Mouse (Mus musculus) heart, postnatal 36 days (tissue): ENCODE results near the gene Rps2. TPM values are rescaled to one million over a fixed set of nuclear protein-coding genes. Genes with fewer than 3 reads are reported as not detected.
A peak's percentile ranks its signal among the peaks of the same experiment; 100 is the strongest.
"Not testable (repeated sequence)": the region's sequence is repeated elsewhere in the genome, so short reads cannot be mapped to it uniquely, and the experiment has no call there.

ENCODE experiments used
- DNase-seq, 2 experiments: peaks; one replicate each; pipeline ENCODE4 v3.0.0; 2021 to 2022
- intact Hi-C: fragments of 180-260 bp; cut with DNase I; formaldehyde crosslinking; loops from one replicate; pipeline ENCODE4 v1.15.1; 2025
- total RNA-seq, 2 experiments: library from RNA; stranded (reverse); gene quantifications; 2 replicates each; pipeline ENCODE4 v1.2.3; 2021

Rps2 gene
- 100 to 1,000 TPM; 668 to 757 TPM for total RNA-seq

DNA sequence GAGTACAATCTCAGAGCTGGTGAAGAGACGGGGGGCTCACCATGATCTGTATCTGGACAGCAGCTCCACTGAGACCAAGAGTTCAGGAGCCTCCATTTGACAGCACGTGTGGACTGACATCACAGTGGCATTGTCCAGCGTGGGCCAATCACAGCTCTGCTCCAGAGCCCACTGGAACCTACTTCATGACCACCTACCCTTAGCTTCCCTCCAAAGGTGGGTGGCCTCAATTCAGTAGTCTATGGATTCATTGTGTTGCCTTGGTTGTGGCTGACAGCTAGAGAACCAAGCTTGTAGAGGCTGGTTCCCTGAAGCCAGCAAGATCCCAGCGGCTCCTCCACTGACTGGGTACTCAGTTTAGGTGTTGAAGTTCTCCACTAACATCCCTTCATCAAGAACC lies at the start of gene Rps2, which contains the start of gene Rnf151:
Gene Rps2, plus strand, starts transcription at position 174 of the 400 bp plus-strand sequence.
Gene Rnf151, minus strand, starts transcription at position 121 of the 400 bp plus-strand sequence.
- intact Hi-C loops = loop anchor here (5.0 kb wide), 1 partner anchor 301 kb away; no protein-coding TSS in a partner anchor

DNA sequence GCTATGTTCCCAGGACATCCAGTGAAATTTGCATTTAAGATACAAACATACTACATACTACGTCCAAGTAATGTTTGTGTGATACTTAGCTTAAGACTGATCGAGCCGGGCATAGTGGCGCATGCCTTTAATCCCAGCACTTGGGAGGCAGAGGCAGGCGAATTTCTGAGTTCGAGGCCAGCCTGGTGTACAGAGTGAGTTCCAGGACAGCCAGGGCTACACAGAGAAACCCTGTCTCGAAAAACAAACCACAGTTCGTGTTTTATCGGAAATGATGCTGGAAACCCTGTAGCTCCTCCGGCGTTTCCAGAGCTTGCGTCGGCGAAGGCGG lies 48.7 kb upstream of the Rps2 start:
- intact Hi-C loops = loop anchor here (5.0 kb wide), 3 partner anchors 37 to 192 kb away; partner anchors contain the start of genes Mlst8, Nthl1 and Tsc2
- not testable (repeated sequence) for DNase-seq

More for the DNA sequence above, at the start of gene Rps2, which contains the start of gene Rnf151:
- no peak for DNase-seq

DNA sequence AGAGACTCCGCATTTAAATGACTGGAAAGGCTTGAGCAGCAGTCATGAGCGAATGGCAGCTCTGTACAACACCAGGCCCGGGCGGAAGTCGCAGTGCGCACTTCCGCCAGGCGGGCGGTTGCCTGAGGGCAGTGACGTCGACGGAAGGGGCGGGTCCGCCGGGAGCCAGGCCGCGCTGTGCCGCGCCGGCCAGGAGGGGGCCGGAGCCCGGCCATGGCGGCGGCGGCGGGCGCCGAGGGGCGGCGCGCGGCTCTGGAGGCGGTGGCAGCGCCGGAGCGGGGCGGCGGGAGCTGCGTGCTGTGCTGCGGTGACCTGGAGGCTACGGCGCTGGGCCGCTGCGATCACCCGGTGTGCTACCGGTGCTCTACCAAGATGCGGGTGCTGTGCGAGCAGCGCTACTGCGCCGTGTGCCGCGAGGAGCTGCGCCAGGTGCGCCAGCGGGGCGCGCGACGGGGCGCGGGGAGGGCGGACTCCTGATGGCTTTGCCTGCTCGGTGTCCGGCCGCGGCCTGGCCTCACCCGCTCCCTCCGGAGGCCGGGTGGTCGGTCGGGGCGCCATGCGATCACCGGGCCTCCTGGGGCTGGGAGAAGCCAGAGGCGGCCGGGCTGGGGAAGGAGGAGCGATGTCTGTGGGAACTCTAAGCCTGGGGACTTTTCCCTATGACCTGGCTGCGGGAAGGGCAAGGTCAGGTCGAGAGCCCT lies 48.2 kb upstream of the Rps2 start, which contains the start of gene Zfp598:
Gene Zfp598, plus strand, starts transcription at position 143 of the 701 bp plus-strand sequence.
- intact Hi-C loops = loop anchor here (2.0 to 5.0 kb wide), 4 partner anchors 25 to 192 kb away; partner anchors contain the start of genes Mlst8, Nthl1 and Tsc2
- peak; percentile 96 to 98 for DNase-seq

DNA sequence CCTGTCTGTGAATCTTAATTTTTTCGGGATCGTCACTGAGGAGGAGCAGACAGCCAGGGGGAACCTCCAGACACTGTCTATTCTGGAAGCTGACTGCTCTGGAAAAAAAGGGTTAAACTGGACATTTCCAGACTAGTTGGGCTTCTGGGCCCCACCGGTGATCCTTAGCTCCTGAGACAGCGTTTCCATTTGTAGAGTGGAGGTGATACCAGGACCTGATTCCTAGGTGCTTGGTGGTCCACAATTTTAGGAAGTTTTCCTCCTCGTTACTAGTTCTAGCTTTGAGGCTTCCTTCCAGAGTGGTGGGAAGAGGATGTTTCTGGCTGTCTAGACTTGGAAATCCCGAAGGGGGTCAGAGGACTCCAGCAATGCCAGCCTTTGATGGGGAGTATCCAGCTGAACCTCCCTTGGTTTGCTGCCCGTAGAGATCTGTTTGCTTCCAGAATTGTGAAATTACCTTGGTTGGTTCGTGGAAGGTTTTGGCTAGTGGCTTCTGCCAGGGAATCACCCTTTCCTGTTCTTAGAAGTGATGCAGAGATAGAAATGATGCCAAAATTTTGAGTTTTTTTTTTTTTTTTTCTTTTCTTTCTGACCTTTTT lies 47.6 kb upstream of the Rps2 start:
- intact Hi-C loops = loop anchor here (2.0 kb wide), 1 partner anchor 24 kb away; no protein-coding TSS in a partner anchor
- DNase-seq = no peak

DNA sequence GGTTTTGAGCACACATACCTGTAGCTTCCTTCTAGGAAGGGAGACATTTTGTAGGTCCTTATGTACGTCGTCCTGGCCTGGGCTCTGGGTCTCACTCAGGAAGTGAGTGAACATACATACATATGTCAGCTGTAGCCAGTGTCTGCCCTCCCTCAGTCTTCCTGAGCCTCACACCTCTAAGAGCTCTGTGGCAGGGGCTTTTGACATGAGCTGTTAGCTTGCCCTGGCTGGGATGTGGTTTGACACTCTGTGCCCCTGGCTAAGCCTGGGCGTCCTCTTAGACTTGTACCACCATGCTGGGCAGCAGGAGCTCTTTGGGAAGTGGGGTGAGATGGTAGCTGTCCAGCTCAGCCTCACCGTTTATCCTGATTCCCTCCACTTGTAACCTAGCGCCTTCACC lies 46.6 kb upstream of the Rps2 start:
- intact Hi-C loops = loop anchor here (2.0 kb wide), 1 partner anchor 23 kb away; no protein-coding TSS in a partner anchor
- no peak for DNase-seq

DNA sequence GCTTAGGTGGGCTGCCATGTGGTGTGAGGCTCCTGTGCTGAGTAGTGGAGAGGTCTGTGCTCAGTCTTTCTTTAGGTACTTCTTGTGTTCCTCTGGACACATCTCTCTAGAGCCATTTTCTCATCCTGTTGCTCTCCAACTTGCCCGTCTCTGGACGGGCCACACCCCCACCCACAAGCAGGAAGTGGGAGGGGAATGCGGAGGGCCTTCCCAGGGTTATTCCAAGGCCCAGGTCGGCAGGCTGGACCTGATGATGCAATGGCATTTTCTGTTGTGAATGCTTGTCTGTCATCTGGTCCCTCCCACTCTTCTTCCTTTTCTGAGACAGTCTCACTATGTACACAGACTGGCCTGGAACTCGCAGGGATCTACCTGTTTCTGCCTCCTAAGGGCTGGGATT lies 45.8 kb upstream of the Rps2 start:
- peak; percentile 48 to 53 for DNase-seq
- intact Hi-C loops = no loop called here

DNA sequence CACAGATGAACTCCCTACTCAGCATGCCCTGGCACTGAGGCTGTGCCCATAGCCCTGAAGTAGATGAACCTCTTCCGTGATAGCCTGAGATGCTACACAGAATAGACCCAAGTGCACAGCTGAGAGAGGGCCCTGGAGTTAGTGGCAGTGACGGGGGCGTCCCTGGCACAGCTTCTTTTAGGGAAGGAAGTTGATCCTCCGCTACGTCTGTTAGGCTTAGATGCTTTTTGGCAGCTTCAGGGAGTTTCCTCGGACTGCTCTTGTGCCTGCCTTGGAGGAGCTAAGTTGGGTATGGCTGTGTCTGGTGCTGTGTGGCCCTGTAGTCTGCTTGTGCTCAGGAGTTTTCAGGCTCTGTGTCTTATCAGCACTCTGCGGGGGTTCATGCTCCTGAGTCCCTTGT lies 43.6 kb upstream of the Rps2 start:
- intact Hi-C loops = no loop called here

DNA sequence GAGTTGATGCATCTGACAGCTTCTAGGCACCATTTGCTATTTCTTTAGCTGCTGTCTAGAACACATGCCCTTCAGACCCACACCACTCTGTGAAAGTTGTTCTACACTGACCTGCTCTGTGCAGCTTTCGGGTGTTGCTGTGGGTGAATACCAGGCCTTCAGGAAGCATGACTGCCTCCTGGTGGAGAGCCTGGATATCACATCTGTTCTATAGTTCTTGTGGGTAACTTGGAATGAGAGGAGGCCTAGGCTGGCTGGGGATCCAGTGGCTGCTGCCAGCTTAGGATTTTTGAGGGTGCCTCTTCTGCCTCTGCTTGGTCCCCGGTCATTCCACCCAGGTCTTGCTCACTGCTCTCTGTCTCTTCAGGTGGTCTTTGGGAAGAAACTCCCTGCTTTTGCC lies 41.7 kb upstream of the Rps2 start:
- peak; percentile 68 to 69 for DNase-seq
- intact Hi-C loops = no loop called here

More for the DNA sequence above, 43.6 kb upstream of the Rps2 start:
- no peak for DNase-seq

DNA sequence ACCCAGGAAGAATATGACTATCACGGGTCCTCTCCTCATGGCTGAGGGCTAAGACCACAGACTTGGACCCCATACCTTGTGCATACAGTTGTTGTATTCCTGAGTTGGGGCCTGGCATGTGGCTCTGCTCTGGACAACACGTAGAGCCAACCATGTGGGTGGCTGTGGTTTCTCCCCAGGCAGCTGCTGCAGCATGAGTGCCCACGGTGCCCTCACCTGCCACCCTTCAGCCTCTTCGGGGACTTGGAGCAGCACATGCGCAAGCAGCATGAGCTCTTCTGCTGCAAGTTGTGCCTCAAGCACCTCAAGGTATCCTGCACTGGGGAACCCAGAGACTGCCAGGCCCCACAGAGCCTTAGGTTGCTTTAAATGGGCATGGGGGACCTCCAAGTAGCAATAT lies 41.0 kb upstream of the Rps2 start:
- no peak for DNase-seq
- intact Hi-C loops = no loop called here

DNA sequence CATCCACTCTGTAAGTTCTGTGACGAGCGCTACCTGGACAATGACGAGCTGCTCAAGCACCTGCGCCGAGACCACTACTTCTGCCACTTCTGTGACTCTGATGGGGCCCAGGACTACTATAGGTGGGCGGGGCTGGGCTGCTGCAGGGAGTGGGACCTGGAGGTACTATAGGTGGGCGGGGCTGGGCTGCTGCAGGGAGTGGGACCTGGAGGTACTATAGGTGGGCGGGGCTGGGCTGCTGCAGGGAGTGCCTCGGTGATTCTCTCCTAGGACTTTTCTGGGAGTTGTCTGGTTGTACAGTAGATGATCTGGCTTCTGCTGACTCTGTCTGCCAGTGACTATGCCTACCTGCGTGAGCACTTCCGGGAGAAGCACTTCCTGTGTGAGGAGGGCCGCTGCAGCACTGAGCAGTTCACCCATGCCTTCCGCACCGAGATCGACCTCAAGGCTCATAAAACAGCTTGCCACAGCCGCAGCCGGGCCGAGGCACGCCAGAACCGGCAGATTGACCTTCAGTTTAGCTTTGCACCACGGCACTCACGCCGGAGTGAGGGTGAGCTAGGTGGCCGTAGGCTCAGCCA lies 40.3 kb upstream of the Rps2 start:
- DNase-seq = no peak
- intact Hi-C loops = no loop called here

DNA sequence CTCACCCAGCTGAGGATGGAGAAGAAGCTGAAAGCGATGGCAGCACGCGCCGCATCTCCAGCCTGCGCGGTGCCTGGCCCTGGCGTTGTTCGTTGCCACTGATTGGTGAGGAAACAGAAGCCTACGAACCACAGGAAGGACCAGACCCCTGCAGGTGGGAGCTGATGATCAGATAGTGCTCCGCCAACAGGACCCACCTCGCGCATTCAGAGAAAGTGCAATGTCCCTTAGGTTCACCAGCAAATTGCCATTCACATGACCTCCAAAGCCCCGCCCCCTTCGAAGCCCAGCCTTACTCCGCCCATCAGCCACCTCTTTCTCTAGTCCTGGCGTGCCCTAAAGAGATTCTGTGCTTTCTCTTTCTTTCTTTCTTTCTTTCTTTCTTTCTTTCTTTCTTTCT lies 31.4 kb upstream of the Rps2 start:
- DNase-seq = no peak
- intact Hi-C loops = no loop called here

DNA sequence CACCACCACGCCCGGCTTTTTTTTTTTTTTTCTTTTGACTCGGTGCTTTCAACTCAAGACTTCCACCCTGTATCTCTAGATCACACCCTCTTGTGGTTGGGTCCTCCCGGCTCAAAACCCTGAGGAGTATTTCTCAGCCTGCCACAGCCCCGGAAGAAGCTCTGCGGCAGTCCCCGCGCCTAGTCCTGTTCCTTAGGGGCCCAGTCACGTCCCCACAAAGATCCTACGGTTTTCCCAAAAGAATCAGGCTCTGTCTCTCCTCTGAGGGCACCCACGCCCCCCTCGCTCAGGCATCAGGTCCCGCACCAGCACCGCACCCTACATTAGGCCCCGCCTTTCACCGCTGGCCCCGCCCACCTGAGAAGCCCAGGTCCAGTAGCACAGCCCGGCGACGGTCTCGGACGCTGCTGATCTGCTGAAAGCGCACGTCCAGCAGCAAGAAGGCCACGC lies 30.7 kb upstream of the Rps2 start:
- peak; percentile 41 to 51 for DNase-seq
- intact Hi-C loops = no loop called here

DNA sequence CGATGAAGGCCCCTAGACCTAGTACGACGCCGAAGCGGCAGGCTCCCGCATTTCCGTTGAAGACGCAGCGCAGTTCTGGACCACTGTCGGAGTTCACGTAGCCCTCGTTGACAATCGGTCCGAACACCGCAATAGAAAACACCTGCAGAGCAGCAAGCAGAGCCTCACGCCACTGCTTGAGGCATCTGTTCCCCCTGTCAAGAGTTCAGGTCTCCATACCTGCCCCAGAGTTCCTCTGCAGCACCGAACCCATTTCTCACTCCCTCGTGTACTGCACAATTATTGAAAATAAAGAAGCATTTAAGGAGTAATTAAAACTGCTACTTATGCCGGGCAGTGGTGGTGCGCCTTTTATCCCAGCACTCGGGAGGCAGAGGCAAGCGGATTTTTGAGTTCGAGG lies 30.3 kb upstream of the Rps2 start:
- DNase-seq = no peak
- intact Hi-C loops = no loop called here

DNA sequence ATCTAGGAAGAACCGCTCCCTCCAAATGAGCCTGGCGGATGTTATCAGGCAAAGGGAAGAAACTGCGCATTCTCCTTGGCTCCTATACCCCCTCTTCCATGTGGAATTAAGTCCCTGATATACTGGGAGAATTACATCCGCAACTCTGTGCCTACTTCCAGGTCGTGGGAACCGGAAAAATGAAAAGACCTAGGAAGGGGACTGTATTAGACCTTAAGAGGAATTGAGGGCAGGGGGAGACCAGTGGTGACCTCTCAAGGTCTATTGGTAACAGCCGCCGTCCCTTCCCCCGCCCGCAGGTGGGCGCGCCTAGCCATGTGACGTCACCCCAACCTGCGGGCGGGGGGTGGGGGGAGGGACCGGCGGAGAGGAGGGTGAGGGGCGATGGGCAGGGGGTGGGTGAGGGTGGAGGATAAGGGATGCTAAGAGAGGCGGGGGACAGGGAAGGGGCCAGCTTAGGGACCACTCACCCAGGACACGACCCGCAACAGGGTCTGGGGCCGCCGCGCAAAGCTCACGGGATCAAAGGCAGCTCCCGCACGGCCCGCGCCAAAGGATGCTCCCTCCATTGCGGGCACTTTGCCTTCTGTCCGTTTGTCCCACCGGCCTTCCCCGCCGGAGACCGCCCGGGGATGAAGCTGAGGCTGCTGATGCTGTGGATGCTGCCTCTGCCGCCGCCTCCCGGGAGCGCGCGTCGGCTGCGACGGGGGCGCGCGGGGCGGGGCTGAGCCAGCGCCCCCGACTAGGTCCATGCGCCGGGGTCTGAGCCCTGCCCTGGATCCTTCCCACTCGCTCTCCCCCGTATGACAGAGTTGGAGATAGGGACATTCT lies 28.4 kb upstream of the Rps2 start, which contains the start of gene Syngr3:
Gene Syngr3, minus strand, starts transcription at position 705 of the 831 bp plus-strand sequence.
- intact Hi-C loops = no loop called here
- no peak for DNase-seq

DNA sequence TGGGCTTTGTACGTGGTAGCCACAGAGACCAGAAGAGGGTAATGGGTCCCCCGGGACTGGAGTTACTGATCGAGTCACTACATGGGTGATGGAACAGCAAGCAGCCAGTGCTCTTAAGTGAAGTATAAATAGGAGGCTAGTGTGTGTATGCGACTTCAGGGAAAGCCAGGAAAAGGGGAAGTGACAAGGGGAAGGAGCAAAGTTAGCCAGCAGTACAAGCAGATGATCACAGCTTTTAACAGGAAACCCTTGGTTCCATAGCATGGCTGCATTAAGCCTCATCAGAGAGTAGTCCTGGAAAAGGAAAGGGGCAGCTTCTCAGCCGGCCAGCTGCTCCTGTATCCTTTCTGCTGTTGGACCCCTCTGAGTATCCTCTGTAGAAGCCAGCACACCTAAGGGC lies 25.5 kb upstream of the Rps2 start:
- DNase-seq = no peak
- intact Hi-C loops = no loop called here

DNA sequence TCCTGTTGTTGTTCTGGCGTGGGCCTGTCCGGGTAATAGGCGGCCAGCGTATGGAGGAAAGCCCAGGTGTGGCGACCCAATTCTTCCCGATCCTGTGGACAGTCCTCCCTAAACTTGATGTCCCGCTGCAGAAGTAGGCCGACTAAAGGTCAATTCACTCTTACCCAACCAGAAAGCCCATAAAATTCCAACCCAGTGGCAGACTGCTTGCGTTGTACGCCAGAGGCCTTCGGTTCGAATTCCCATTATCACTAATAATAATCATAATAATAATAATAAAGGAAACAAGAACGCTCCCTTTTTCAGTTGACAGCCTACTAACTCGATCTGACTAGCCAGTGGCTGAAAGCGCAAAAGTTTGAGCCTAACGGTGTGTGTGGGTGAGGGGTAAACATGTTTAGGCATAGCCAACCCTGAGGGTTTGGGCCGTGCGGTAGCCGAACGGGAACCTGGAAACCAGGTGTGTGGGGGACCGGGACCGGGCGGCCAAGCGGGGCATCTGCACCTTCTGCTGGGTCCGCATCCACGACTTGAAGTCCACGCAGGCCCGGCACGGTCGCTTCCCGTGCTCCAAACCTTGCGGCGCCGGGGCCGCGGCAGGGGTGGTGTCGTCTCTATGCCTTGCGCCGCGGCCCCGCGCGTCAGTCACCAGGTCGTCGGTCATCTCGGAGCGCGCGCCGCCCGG lies 22.4 kb upstream of the Rps2 start:
- intact Hi-C loops = loop anchor here (2.0 kb wide), 1 partner anchor 25 kb away; no protein-coding TSS in a partner anchor
- DNase-seq = no peak

DNA sequence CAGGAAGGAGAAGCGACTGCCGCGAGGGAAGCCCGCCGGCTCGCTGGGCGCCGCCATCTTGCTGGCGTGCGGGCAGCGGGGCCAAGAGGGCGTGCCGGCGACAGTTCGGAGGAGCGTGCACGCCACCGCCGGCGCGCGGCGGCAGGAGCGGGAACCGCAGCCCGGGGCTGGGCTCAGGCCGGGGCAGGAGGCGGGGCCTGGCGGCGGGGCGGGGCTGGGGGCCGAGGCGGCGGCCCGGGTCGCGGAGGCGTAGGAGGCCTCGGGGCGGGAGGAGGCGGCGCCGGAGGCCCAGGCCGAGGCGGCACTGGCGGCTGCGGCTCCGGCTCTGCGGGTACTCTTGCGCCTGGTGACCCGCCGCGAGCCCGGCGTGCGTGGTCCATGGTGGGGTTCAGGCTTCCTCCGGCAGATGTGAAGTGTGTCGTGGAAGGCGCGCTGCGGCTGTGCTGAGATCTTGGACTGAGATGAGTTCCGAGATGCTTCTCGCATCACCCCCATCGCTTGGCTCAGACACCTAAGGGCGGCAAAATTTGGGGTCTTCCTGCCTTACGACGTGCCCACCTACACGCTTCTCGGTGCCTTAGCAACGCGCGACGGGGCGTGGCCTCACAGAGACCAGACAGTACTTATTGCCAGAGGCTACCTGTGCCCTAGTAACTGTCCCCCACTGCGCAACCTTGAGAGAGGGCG lies 21.8 kb upstream of the Rps2 start, which contains the start of the genes Gfer and Noxo1:
Gene Gfer, minus strand, starts transcription at position 146 of the 687 bp plus-strand sequence.
Gene Noxo1, plus strand, starts transcription at position 224 of the 687 bp plus-strand sequence.
- DNase-seq = peak; percentile 87 to 88
- intact Hi-C loops = no loop called here

DNA sequence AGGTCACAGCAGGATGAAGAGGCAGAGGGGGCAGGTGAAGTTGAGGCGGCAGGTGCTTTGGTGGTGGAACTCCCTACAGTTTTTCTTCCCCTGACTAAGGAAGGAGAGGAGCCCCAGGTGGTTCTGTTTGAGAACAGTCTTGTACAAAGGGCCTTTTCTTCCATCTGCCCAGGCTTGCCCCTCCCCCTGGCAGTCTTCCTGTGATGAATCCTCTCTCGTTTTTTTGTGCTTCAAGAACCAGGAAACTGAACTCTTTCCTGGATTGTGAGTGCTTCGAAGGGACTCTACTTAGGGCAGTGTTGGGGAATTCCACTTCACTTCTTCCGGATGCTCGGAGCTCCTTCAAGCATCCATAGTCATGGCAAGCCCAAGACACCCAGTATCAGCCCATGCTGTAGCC lies 19.9 kb upstream of the Rps2 start:
- intact Hi-C loops = no loop called here
- no peak for DNase-seq

DNA sequence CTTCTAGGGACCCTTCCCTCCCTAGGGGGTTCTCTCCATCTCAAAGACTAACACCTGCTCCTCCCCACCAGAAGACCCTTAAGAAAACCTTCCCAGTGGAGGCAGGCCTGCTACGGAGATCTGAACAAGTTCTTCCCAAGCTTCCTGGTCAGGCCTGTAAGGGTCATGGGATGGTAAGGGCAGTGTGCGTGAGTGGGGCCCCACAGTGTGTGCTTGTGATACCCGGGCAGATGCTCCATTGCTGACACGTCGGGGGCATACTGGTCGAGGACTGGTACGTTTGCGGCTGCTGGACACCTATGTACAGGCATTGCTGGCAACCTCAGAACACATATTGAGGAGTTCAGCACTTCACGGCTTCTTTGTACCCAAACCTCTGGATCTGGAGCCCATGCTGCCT lies 19.2 kb upstream of the Rps2 start:
- intact Hi-C loops = no loop called here
- DNase-seq = no peak
